Mouse (Mus musculus) spleen, adult 10 weeks (tissue): ENCODE data around the gene 2410004B18Rik. TPM values are rescaled to one million over a fixed set of nuclear protein-coding genes. Genes with fewer than 3 reads are reported as not detected.

Source experiments
- polyA plus RNA-seq: library from polyadenylated mRNA; stranded (reverse); fragments of 350-450 nt; fragmentation: Illumina TruSeq; extraction: RNeasy Lipid Tissue Mini Kit (QIAGEN cat#74804); gene quantifications from one replicate; pipeline ENCODE4 v1.2.3, GENCODE M21; 2015; ENCODE audit warnings: low replicate concordance; ENCODE audit not compliant: insufficient read depth

The 2410004B18Rik gene
- 41.5 TPM for polyA plus RNA-seq

GRCm38 (mm10) chr3:145937505-145938404 lies at the start of gene 2410004B18Rik:
TSS of gene 2410004B18Rik (plus strand) at chr3:145938014.

DNA sequence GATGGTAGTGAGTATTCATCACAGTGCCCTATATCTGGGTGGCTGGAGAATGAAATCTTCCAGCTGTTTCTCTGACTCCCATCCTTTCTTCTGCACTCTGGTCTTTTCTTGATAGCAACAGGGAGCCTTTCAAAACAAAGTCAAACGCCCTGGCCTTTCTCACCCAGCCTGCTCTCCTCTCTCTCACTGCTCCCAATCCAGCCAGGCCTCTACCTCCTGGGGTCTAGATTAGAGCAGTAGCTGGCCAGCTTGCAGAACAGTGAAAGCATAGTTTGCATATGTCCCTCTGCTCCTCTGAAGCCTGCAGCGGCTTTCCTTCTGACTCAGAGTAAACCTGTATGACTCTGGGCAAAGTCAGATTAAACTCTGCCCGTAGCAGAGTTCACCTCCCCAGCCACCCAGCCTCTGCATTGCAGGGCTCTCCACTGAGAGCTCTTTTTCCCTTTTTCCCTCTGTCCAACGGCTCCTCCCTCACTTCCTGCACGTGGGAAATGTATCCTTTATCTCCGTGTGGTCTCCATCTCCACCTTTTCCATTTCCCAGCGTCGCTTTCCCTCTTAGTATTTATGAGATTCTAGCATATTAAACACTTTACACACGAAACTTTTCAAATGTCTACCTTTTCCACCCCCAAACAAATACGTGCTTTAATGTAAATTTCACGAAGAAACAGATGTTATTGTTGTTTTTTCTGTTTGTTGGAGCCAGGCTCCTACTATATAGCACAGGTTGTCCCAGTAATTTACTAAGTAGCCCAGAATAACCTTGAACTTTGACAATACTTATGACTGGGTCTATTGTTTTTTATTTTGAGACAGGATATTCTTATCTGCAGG lies 15.6 kb upstream of the 2410004B18Rik start, which contains the start of gene Bcl10:
Gene Bcl10 (plus strand): TSS at position 786 of the 836 bp plus-strand sequence.

GRCm38 (mm10) chr3:145987268-145987969 lies 49.6 kb downstream of the 2410004B18Rik start, which contains the start of gene Syde2:
TSS of gene Syde2 (plus strand) at chr3:145987870.

Other genes with a start within 250 kb of the 2410004B18Rik start
- 1.0 TPM for gene Ddah1, start 179.3 kb upstream of the 2410004B18Rik start, polyA plus RNA-seq
- 69.6 TPM for gene Bcl10, start 15.2 kb upstream of the 2410004B18Rik start, polyA plus RNA-seq
- 1.0 TPM for gene Syde2, start 49.9 kb downstream of the 2410004B18Rik start, polyA plus RNA-seq
- not detected for gene Wdr63, start 170.1 kb downstream of the 2410004B18Rik start, polyA plus RNA-seq
- gene Mcoln3, start 179.4 kb downstream of the 2410004B18Rik start, polyA plus RNA-seq = 15.9 TPM
- gene Mcoln2, start 211.8 kb downstream of the 2410004B18Rik start, polyA plus RNA-seq = 47.5 TPM